Mouse (Mus musculus): ENCODE data around the gene Ninl. TPM values are rescaled to one million over a fixed set of nuclear protein-coding genes. Genes with fewer than 3 reads are reported as not detected.
"Not testable (repeated sequence)": the region's sequence is repeated elsewhere in the genome, so short reads cannot be mapped to it uniquely, and the experiment has no call there.

Ninl gene
- polyA plus RNA-seq, 1 experiment from 2014 or later = 16.2 TPM

- Histone ChIP-seq H3K4me3 (ENCODE audit: low read length) (no peak overlapping the region), H3K36me3 (ENCODE audit: control insufficient read depth, insufficient read depth, low read length) (peaks cover 39% of the 10 kb centered on the region), H3K9ac (ENCODE audit: low read depth, low read length) (no peak overlapping the region), H3K9me3 (ENCODE audit: control insufficient read depth, low read length) (no peaks in the 10 kb centered on the region), H3K4me1 (ENCODE audit: control insufficient read depth, insufficient read depth, low read length) (no peaks in the 10 kb centered on the region), H3K27ac (ENCODE audit: low read depth, low read length) (no peak overlapping the region), H3K27me3 (ENCODE audit: control insufficient read depth, insufficient read depth, low read length) (no peaks in the 10 kb centered on the region), H3K4me2 (replicated peaks; ENCODE audit: low read depth, low read length) (no peak overlapping the region)
- WGBS = 73% methylated on average over 5 of the region's 5 CpGs
- ATAC-seq (ENCODE audit: low FRiP score, low TSS enrichment) = no peak
Measured at GRCm38 (mm10) chr2:150948786-150949185, 90.4 kb downstream of the Ninl start.

DNA sequence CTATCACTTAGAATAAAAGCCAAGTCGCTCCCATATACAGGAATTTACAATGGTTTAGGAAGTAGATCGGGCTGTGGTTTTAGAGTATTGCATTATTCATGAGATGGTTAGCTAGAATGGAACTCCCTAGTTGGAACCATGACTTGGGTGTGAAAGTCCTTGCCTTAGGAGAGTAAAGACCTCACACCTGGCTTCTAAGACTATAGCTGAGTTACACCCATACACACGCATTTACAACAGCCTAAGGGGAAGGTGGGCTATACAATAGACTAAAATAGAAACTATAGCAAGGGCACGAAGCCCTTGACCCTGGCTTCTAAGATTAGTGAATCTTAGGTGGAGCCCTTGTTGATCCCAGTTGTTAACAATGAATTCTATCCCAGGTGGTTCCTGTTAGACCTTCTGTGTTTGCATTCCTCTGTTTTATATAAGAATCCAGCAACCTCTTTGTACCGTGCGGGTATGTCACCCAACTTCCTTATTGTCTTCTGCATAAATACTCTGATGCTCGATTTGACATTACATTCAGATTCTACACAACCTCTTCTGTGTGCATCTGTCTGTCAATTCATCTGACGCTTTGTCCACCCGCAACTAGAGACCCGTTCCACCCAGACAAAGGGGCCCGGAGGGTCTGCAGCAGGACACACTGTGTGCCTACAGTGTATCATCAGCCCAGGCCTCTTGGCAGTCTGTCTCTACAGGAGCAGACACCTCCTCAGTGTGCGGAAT lies 91.1 kb downstream of the Ninl start:
- 94% methylated on average over 12 of the region's 12 CpGs for WGBS
- not testable (repeated sequence) for H3K4me2 ChIP-seq (replicated peaks; ENCODE audit: low read depth, low read length); H3K4me1 ChIP-seq (ENCODE audit: control insufficient read depth, insufficient read depth, low read length); H3K9me3 ChIP-seq (ENCODE audit: control insufficient read depth, low read length); H3K27me3 ChIP-seq (ENCODE audit: control insufficient read depth, insufficient read depth, low read length); H3K27ac ChIP-seq (ENCODE audit: low read depth, low read length); ATAC-seq (ENCODE audit: low FRiP score, low TSS enrichment); H3K9ac ChIP-seq (ENCODE audit: low read depth, low read length); H3K4me3 ChIP-seq (ENCODE audit: low read length)
- H3K36me3 ChIP-seq (ENCODE audit: control insufficient read depth, insufficient read depth, low read length) = peaks cover 37% of the 10 kb centered on the region

DNA sequence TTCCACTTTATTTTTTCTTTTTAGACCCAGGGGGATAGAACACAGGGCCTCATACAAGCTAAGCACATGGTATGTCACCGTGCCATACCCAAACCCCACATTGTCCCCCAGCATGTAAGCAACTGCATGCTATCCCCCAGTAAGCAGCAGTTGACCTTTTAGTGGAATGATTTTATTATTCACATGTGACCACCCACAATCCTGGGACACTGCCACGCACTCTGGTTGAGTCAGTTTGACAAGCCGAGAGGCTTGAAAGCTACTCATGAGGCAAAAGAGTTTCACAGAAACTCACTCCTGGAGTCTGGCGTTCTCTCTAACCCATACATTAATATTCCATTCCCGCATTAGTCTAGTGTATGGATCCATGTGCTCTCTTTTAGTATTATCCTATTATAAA lies 91.8 kb downstream of the Ninl start:
- H3K27me3 ChIP-seq (ENCODE audit: control insufficient read depth, insufficient read depth, low read length); H3K9ac ChIP-seq (ENCODE audit: low read depth, low read length); H3K4me3 ChIP-seq (ENCODE audit: low read length); ATAC-seq (ENCODE audit: low FRiP score, low TSS enrichment); H3K4me2 ChIP-seq (replicated peaks; ENCODE audit: low read depth, low read length); H3K9me3 ChIP-seq (ENCODE audit: control insufficient read depth, low read length); H3K4me1 ChIP-seq (ENCODE audit: control insufficient read depth, insufficient read depth, low read length); H3K27ac ChIP-seq (ENCODE audit: low read depth, low read length): not testable (repeated sequence)
- WGBS = 96% methylated on average over 5 of the region's 5 CpGs
- H3K36me3 ChIP-seq (ENCODE audit: control insufficient read depth, insufficient read depth, low read length) = peaks cover 31% of the 10 kb centered on the region

DNA sequence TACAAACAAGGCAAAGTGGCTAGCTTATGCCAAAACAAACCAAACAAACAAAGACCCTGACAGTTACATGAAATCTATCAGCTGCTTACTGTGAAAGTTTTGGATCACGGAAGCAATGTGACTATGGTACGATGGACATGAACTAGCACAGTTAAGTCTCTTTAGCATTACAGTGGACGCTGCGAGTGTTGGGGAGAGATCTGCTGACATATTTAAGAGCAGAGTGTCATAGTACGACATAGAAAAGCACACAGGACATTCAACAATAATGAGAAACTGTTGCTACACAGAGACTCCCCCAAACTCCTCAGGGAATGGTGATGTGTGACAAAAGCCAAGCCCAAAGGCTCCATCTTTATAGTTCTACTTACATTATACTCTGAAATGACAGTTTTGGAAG lies 95.2 kb downstream of the Ninl start:
- peak; percentile 63; the same call in 1 of the 2 replicates for ATAC-seq (ENCODE audit: low FRiP score, low TSS enrichment)
- Histone ChIP-seq H3K4me1 (ENCODE audit: control insufficient read depth, insufficient read depth, low read length) (no peaks in the 10 kb centered on the region), H3K4me2 (replicated peaks; ENCODE audit: low read depth, low read length) (no peak overlapping the region), H3K27ac (ENCODE audit: low read depth, low read length) (no peak overlapping the region), H3K4me3 (ENCODE audit: low read length) (no peak overlapping the region), H3K9ac (ENCODE audit: low read depth, low read length) (no peak overlapping the region), H3K27me3 (ENCODE audit: control insufficient read depth, insufficient read depth, low read length) (no peaks in the 10 kb centered on the region), H3K36me3 (ENCODE audit: control insufficient read depth, insufficient read depth, low read length) (peaks cover 18% of the 10 kb centered on the region; the same call in 1 of the 2 replicates), H3K9me3 (ENCODE audit: control insufficient read depth, low read length) (no peaks in the 10 kb centered on the region)
- 68% methylated on average over 5 of the region's 5 CpGs for WGBS

- H3K9ac ChIP-seq (ENCODE audit: low read depth, low read length) = no peak overlapping the region
- no peak for ATAC-seq (ENCODE audit: low FRiP score, low TSS enrichment)
- H3K27ac ChIP-seq (ENCODE audit: low read depth, low read length) = no peak overlapping the region
- H3K4me1 ChIP-seq (ENCODE audit: control insufficient read depth, insufficient read depth, low read length) = no peaks in the 10 kb centered on the region
- WGBS = 92% methylated on average over 4 of the region's 4 CpGs
- no peak overlapping the region for H3K4me2 ChIP-seq (replicated peaks; ENCODE audit: low read depth, low read length)
- H3K27me3 ChIP-seq (ENCODE audit: control insufficient read depth, insufficient read depth, low read length) = no peaks in the 10 kb centered on the region
- H3K9me3 ChIP-seq (ENCODE audit: control insufficient read depth, low read length) = no peaks in the 10 kb centered on the region
- H3K36me3 ChIP-seq (ENCODE audit: control insufficient read depth, insufficient read depth, low read length) = peaks cover 55% of the 10 kb centered on the region
- no peak overlapping the region for H3K4me3 ChIP-seq (ENCODE audit: low read length)
Measured at GRCm38 (mm10) chr2:150934659-150935058, 104.5 kb downstream of the Ninl start.

- Histone ChIP-seq H3K27me3 (ENCODE audit: control insufficient read depth, insufficient read depth, low read length) (no peaks in the 10 kb centered on the region), H3K9me3 (ENCODE audit: control insufficient read depth, low read length) (no peaks in the 10 kb centered on the region), H3K4me1 (ENCODE audit: control insufficient read depth, insufficient read depth, low read length) (no peaks in the 10 kb centered on the region), H3K36me3 (ENCODE audit: control insufficient read depth, insufficient read depth, low read length) (peaks cover 58% of the 10 kb centered on the region), H3K27ac (ENCODE audit: low read depth, low read length) (no peak overlapping the region), H3K4me3 (ENCODE audit: low read length) (no peak overlapping the region), H3K9ac (ENCODE audit: low read depth, low read length) (no peak overlapping the region), H3K4me2 (replicated peaks; ENCODE audit: low read depth, low read length) (no peak overlapping the region)
- WGBS = 87% methylated on average over 19 of the region's 19 CpGs
- 0 out of 2 replicates have a peak, but pooled peaks have one; percentile 20 for ATAC-seq (ENCODE audit: low FRiP score, low TSS enrichment)
Measured at GRCm38 (mm10) chr2:150933482-150933881, 105.7 kb downstream of the Ninl start.

- WGBS = 73% methylated on average over 3 of the region's 3 CpGs
- H3K36me3 ChIP-seq (ENCODE audit: control insufficient read depth, insufficient read depth, low read length) = peaks cover 57% of the 10 kb centered on the region
- ATAC-seq (ENCODE audit: low FRiP score, low TSS enrichment) = no peak
Measured at GRCm38 (mm10) chr2:150930806-150931205, 108.4 kb downstream of the Ninl start.

GRCm38 (mm10) chr2:150929156-150929555 lies 110.0 kb downstream of the Ninl start:
- H3K4me2 ChIP-seq (replicated peaks; ENCODE audit: low read depth, low read length) = no peak overlapping the region
- H3K27ac ChIP-seq (ENCODE audit: low read depth, low read length) = no peak overlapping the region
- H3K4me1 ChIP-seq (ENCODE audit: control insufficient read depth, insufficient read depth, low read length) = no peaks in the 10 kb centered on the region
- no peaks in the 10 kb centered on the region for H3K9me3 ChIP-seq (ENCODE audit: control insufficient read depth, low read length)
- peaks cover 44% of the 10 kb centered on the region; the same call in 1 of the 2 replicates for H3K36me3 ChIP-seq (ENCODE audit: control insufficient read depth, insufficient read depth, low read length)
- no peak for ATAC-seq (ENCODE audit: low FRiP score, low TSS enrichment)
- WGBS = 78% methylated on average over 6 of the region's 6 CpGs
- H3K4me3 ChIP-seq (ENCODE audit: low read length) = no peak overlapping the region
- H3K9ac ChIP-seq (ENCODE audit: low read depth, low read length) = no peak overlapping the region
- no peaks in the 10 kb centered on the region for H3K27me3 ChIP-seq (ENCODE audit: control insufficient read depth, insufficient read depth, low read length)

More at GRCm38 (mm10) chr2:150930806-150931205, 108.4 kb downstream of the Ninl start:
- H3K4me1 ChIP-seq (ENCODE audit: control insufficient read depth, insufficient read depth, low read length) = no peaks in the 10 kb centered on the region
- no peak overlapping the region for H3K4me2 ChIP-seq (replicated peaks; ENCODE audit: low read depth, low read length)
- H3K4me3 ChIP-seq (ENCODE audit: low read length) = no peak overlapping the region
- no peaks in the 10 kb centered on the region for H3K27me3 ChIP-seq (ENCODE audit: control insufficient read depth, insufficient read depth, low read length)
- no peak overlapping the region for H3K27ac ChIP-seq (ENCODE audit: low read depth, low read length)
- H3K9me3 ChIP-seq (ENCODE audit: control insufficient read depth, low read length) = no peaks in the 10 kb centered on the region
- no peak overlapping the region for H3K9ac ChIP-seq (ENCODE audit: low read depth, low read length)

DNA sequence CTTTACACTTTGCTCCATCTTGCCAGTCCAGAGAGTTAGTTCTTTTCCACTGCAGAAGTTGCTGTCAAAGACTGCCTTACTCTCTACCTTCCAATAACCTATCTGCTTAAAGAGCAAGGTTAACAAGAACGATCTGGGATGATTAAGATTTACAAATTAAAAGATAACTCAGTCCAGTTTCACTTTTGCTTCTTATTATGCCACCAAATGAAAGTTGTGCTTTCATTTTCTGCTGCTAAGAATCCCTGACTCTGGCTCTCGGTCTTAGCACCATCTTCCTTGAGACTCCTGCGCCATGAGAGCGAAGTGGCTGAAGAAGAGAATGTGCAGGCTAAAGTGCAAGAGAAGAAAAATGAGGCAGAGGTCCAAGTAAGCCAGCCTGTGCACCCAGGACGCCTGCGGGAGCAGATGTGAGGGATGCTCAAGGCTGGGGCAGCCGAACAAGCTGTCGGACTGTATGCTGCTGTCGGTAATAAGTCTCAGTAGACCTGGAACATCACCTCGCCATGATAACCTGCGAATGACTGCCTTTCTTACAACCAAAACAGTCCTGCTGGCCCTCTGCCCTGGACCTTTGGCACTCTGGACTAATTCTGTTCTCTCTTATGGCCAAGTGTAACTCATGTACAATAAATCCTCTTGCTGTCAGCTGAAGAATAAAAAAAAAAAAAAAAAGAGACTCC lies 112.0 kb downstream of the Ninl start:
- Histone ChIP-seq H3K4me1 (ENCODE audit: control insufficient read depth, insufficient read depth, low read length) (no peaks in the 10 kb centered on the region), H3K27ac (ENCODE audit: low read depth, low read length) (no peak overlapping the region), H3K9ac (ENCODE audit: low read depth, low read length) (no peak overlapping the region), H3K9me3 (ENCODE audit: control insufficient read depth, low read length) (no peaks in the 10 kb centered on the region), H3K4me2 (replicated peaks; ENCODE audit: low read depth, low read length) (no peak overlapping the region), H3K27me3 (ENCODE audit: control insufficient read depth, insufficient read depth, low read length) (no peaks in the 10 kb centered on the region), H3K4me3 (ENCODE audit: low read length) (no peak overlapping the region), H3K36me3 (ENCODE audit: control insufficient read depth, insufficient read depth, low read length) (peaks cover 50% of the 10 kb centered on the region; the same call in 1 of the 2 replicates)
- ATAC-seq (ENCODE audit: low FRiP score, low TSS enrichment) = no peak
- WGBS = 83% methylated on average over 11 of the region's 11 CpGs
